Mouse (Mus musculus): ENCODE results near the gene Tpx2. TPM values are rescaled to one million over a fixed set of nuclear protein-coding genes. Genes with fewer than 3 reads are reported as not detected.

Gene Tpx2
- polyA plus RNA-seq, 1 experiment from 2014 or later = 95.3 TPM

DNA sequence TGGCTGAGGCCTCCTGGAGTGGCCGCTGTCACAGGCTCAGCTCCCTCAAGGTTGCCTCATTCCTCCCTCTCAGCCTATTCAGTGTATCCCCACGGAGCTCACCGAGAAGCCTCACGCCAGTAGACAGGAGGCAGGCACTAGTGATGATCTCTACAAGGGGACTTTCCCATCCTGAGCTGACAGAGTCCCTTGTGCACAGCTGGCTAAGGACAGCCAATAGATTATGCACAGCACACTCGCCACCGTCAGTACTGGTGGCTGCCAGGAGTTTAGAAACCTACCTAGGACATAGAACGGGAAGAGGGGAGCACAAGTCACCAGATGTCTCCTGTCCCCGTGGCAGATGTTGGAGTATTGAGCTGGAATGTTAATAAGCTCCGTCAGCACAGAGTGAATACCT lies 69.9 kb downstream of the Tpx2 start:
- Histone ChIP-seq H3K9ac (replicated peaks; ENCODE audit: low read depth, low read length) (no peak overlapping the region), H3K4me2 (replicated peaks; ENCODE audit: low read depth, low read length) (no peak overlapping the region), H3K27ac (ENCODE audit: low read length) (no peak overlapping the region), H3K36me3 (ENCODE audit: control insufficient read depth, insufficient read depth, low read length) (no peaks in the 10 kb centered on the region), H3K27me3 (ENCODE audit: control insufficient read depth, insufficient read depth, low read length) (peaks cover 11% of the 10 kb centered on the region), H3K4me3 (ENCODE audit: low read depth, low read length) (no peak overlapping the region), H3K9me3 (ENCODE audit: control insufficient read depth, low read depth, low read length) (no peaks in the 10 kb centered on the region), H3K4me1 (ENCODE audit: control insufficient read depth, insufficient read depth, low read length) (no peaks in the 10 kb centered on the region)
- WGBS = 38% methylated on average over 9 of the region's 9 CpGs
- ATAC-seq (ENCODE audit: insufficient number of reproducible peaks, insufficient read depth, low FRiP score, low read depth) = no peak

GRCm38 (mm10) chr2:152922376-152922775 lies 74.6 kb downstream of the Tpx2 start:
- no peak overlapping the region for H3K27ac ChIP-seq (ENCODE audit: low read length)
- H3K4me3 ChIP-seq (ENCODE audit: low read depth, low read length) = no peak overlapping the region
- H3K9me3 ChIP-seq (ENCODE audit: control insufficient read depth, low read depth, low read length) = no peaks in the 10 kb centered on the region
- H3K9ac ChIP-seq (replicated peaks; ENCODE audit: low read depth, low read length) = no peak overlapping the region
- ATAC-seq (ENCODE audit: insufficient number of reproducible peaks, insufficient read depth, low FRiP score, low read depth) = no peak
- no peak overlapping the region for H3K4me2 ChIP-seq (replicated peaks; ENCODE audit: low read depth, low read length)
- no peaks in the 10 kb centered on the region for H3K27me3 ChIP-seq (ENCODE audit: control insufficient read depth, insufficient read depth, low read length)
- no peaks in the 10 kb centered on the region for H3K36me3 ChIP-seq (ENCODE audit: control insufficient read depth, insufficient read depth, low read length)
- H3K4me1 ChIP-seq (ENCODE audit: control insufficient read depth, insufficient read depth, low read length) = peaks cover 6% of the 10 kb centered on the region
- 35% methylated on average over 7 of the region's 7 CpGs for WGBS

GRCm38 (mm10) chr2:152923621-152924020 lies 75.9 kb downstream of the Tpx2 start:
- H3K9ac ChIP-seq (replicated peaks; ENCODE audit: low read depth, low read length) = no peak overlapping the region
- no peak for ATAC-seq (ENCODE audit: insufficient number of reproducible peaks, insufficient read depth, low FRiP score, low read depth)
- H3K36me3 ChIP-seq (ENCODE audit: control insufficient read depth, insufficient read depth, low read length) = no peaks in the 10 kb centered on the region
- no peak overlapping the region for H3K4me2 ChIP-seq (replicated peaks; ENCODE audit: low read depth, low read length)
- WGBS = 80% methylated on average over 3 of the region's 3 CpGs
- H3K27me3 ChIP-seq (ENCODE audit: control insufficient read depth, insufficient read depth, low read length) = no peaks in the 10 kb centered on the region
- H3K4me1 ChIP-seq (ENCODE audit: control insufficient read depth, insufficient read depth, low read length) = peaks cover 8% of the 10 kb centered on the region
- H3K27ac ChIP-seq (ENCODE audit: low read length) = no peak overlapping the region
- H3K4me3 ChIP-seq (ENCODE audit: low read depth, low read length) = no peak overlapping the region
- H3K9me3 ChIP-seq (ENCODE audit: control insufficient read depth, low read depth, low read length) = no peaks in the 10 kb centered on the region

- 55% methylated on average over 8 of the region's 8 CpGs for WGBS
- Histone ChIP-seq H3K36me3 (ENCODE audit: control insufficient read depth, insufficient read depth, low read length) (no peaks in the 10 kb centered on the region), H3K9me3 (ENCODE audit: control insufficient read depth, low read depth, low read length) (no peaks in the 10 kb centered on the region), H3K27me3 (ENCODE audit: control insufficient read depth, insufficient read depth, low read length) (no peaks in the 10 kb centered on the region), H3K4me2 (replicated peaks; ENCODE audit: low read depth, low read length) (no peak overlapping the region), H3K4me3 (ENCODE audit: low read depth, low read length) (no peak overlapping the region), H3K27ac (ENCODE audit: low read length) (no peak overlapping the region), H3K9ac (replicated peaks; ENCODE audit: low read depth, low read length) (no peak overlapping the region), H3K4me1 (ENCODE audit: control insufficient read depth, insufficient read depth, low read length) (peaks cover 8% of the 10 kb centered on the region)
- no peak for ATAC-seq (ENCODE audit: insufficient number of reproducible peaks, insufficient read depth, low FRiP score, low read depth)
These were observed 76.4 kb downstream of the Tpx2 start for GRCm38 (mm10) chr2:152924128-152924527.

GRCm38 (mm10) chr2:152924543-152924942 lies 76.8 kb downstream of the Tpx2 start:
- peaks cover 8% of the 10 kb centered on the region for H3K4me1 ChIP-seq (ENCODE audit: control insufficient read depth, insufficient read depth, low read length)
- no peak overlapping the region for H3K4me2 ChIP-seq (replicated peaks; ENCODE audit: low read depth, low read length)
- no peaks in the 10 kb centered on the region for H3K36me3 ChIP-seq (ENCODE audit: control insufficient read depth, insufficient read depth, low read length)
- no peak overlapping the region for H3K9ac ChIP-seq (replicated peaks; ENCODE audit: low read depth, low read length)
- no peaks in the 10 kb centered on the region for H3K9me3 ChIP-seq (ENCODE audit: control insufficient read depth, low read depth, low read length)
- H3K4me3 ChIP-seq (ENCODE audit: low read depth, low read length) = no peak overlapping the region
- 76% methylated on average over 5 of the region's 5 CpGs for WGBS
- H3K27ac ChIP-seq (ENCODE audit: low read length) = no peak overlapping the region
- no peak for ATAC-seq (ENCODE audit: insufficient number of reproducible peaks, insufficient read depth, low FRiP score, low read depth)
- H3K27me3 ChIP-seq (ENCODE audit: control insufficient read depth, insufficient read depth, low read length) = no peaks in the 10 kb centered on the region

DNA sequence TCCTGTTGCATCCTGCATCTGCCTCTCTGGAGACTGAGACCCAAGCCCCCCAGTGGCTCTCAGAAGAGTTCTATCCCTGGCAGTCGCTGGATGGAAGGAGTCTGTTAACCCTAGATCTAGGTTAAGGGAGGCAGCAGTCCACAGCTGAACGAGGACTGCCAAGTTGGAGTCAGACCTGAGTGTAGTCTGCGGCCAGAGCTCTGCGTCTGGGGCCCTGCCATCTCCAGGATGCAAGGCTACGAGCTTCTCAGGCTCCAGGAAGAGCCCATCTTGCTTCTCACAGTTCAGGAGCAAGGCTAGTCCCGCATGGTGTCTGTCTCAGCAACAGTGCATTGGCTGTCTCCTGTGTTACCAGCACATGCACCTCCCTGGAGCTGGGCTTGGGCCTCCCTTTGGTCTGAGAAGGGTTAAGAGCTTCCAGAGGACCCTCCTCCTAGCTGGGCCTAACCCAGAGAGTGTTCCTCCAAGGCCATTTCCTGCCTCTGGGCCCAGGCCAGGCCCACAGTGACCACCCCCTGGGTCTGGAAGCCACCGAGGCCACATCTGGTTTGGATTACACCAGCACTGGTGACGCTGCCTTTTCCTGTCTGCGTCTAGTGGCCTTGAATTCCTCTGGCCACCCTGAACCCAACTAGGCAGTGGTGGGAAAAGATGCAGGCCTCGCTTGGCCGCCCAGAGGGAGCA lies 77.6 kb downstream of the Tpx2 start:
- Histone ChIP-seq H3K4me1 (ENCODE audit: control insufficient read depth, insufficient read depth, low read length) (peaks cover 8% of the 10 kb centered on the region), H3K27ac (ENCODE audit: low read length) (peak overlapping the region; percentile 56; the same call in 1 of the 2 replicates)
- WGBS = 46% methylated on average over 11 of the region's 11 CpGs

GRCm38 (mm10) chr2:152926896-152927295 lies 79.1 kb downstream of the Tpx2 start:
- Histone ChIP-seq H3K36me3 (ENCODE audit: control insufficient read depth, insufficient read depth, low read length) (no peaks in the 10 kb centered on the region), H3K27ac (ENCODE audit: low read length) (no peak overlapping the region), H3K4me3 (ENCODE audit: low read depth, low read length) (no peak overlapping the region), H3K9ac (replicated peaks; ENCODE audit: low read depth, low read length) (no peak overlapping the region), H3K4me1 (ENCODE audit: control insufficient read depth, insufficient read depth, low read length) (peaks cover 8% of the 10 kb centered on the region), H3K27me3 (ENCODE audit: control insufficient read depth, insufficient read depth, low read length) (no peaks in the 10 kb centered on the region), H3K9me3 (ENCODE audit: control insufficient read depth, low read depth, low read length) (no peaks in the 10 kb centered on the region), H3K4me2 (replicated peaks; ENCODE audit: low read depth, low read length) (no peak overlapping the region)
- ATAC-seq (ENCODE audit: insufficient number of reproducible peaks, insufficient read depth, low FRiP score, low read depth) = no peak
- 69% methylated on average over 9 of the region's 9 CpGs for WGBS

More for the DNA sequence above, 77.6 kb downstream of the Tpx2 start:
- ATAC-seq (ENCODE audit: insufficient number of reproducible peaks, insufficient read depth, low FRiP score, low read depth) = peak; percentile 50; the same call in 1 of the 2 replicates
- Histone ChIP-seq H3K4me2 (replicated peaks; ENCODE audit: low read depth, low read length) (no peak overlapping the region), H3K27me3 (ENCODE audit: control insufficient read depth, insufficient read depth, low read length) (no peaks in the 10 kb centered on the region), H3K36me3 (ENCODE audit: control insufficient read depth, insufficient read depth, low read length) (no peaks in the 10 kb centered on the region), H3K4me3 (ENCODE audit: low read depth, low read length) (no peak overlapping the region), H3K9me3 (ENCODE audit: control insufficient read depth, low read depth, low read length) (no peaks in the 10 kb centered on the region), H3K9ac (replicated peaks; ENCODE audit: low read depth, low read length) (no peak overlapping the region)

DNA sequence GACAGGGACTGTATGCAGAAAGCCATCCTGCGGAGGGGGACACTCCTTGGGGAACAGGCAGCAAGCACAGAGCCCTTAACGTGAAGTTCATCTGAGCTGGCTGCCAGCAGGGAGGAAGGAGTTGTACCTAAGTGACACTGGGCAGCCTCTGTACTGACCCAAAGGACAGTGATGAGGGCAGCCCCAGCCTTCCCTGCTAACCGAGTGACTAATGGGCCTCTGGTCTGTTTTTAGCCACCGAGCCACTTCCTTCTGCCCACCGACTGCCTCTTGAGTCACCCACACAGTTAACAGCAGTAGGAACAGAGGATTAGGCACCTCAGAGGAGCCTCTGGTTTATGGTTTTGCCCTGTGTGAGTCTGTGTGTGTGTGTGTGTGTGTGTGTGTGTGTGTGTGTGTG lies 79.6 kb downstream of the Tpx2 start:
- no peak overlapping the region for H3K4me3 ChIP-seq (ENCODE audit: low read depth, low read length)
- no peak overlapping the region for H3K27ac ChIP-seq (ENCODE audit: low read length)
- H3K4me1 ChIP-seq (ENCODE audit: control insufficient read depth, insufficient read depth, low read length) = peaks cover 8% of the 10 kb centered on the region
- no peak overlapping the region for H3K4me2 ChIP-seq (replicated peaks; ENCODE audit: low read depth, low read length)
- no peak overlapping the region for H3K9ac ChIP-seq (replicated peaks; ENCODE audit: low read depth, low read length)
- H3K27me3 ChIP-seq (ENCODE audit: control insufficient read depth, insufficient read depth, low read length) = no peaks in the 10 kb centered on the region
- no peaks in the 10 kb centered on the region for H3K9me3 ChIP-seq (ENCODE audit: control insufficient read depth, low read depth, low read length)
- no peak for ATAC-seq (ENCODE audit: insufficient number of reproducible peaks, insufficient read depth, low FRiP score, low read depth)
- H3K36me3 ChIP-seq (ENCODE audit: control insufficient read depth, insufficient read depth, low read length) = no peaks in the 10 kb centered on the region
- 51% methylated on average over 5 of the region's 5 CpGs for WGBS
